Comparison of ENCODE assay signal across 26 mouse cellular contexts in the genomic region with DNA sequence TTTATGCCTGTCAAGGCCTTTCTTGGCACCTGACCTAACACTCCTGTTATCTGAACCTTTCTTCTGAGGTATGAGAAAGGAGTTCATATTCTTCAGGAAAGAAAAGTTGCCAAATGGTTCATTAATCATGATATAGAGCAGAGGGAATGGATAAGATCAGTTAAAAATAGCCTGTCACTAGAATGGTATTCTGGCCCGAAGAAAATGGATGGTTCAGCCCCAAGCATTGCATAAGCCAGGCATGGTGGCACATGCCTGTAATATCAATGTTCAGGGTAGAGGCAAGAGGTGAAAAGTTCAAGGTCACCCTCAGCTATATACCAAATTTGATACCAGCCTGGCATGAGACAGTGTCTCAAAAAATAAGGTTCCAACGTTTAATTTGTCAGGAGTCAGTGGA.
"Had no signal": no experiment of that assay in that cellular context is flagged by ENCODE, and none has a peak within 500 bp of the region (broad histone marks: within the 10 kb centered on the region; RNA-seq: fewer than 3 reads in every experiment).

No protein-coding gene starts in this region.

- H3K27me3 ChIP-seq: heart, embryonic 12.5 days; hindbrain, embryonic 12.5 days; intestine, embryonic 15.5 days; limb, embryonic 12.5 days; liver, embryonic 13.5 days; liver, embryonic 15.5 days had no signal

- ATAC-seq: hindbrain, embryonic 16.5 days; inflammation-experienced regulatory T-cells, adult 6 months; intestine, embryonic 15.5 days; intestine, postnatal 0 days had no signal

- H3K4me2 ChIP-seq: heart, embryonic 12.5 days; hindbrain, embryonic 12.5 days; hindbrain, embryonic 14.5 days; intestine, embryonic 15.5 days; limb, embryonic 12.5 days; liver, embryonic 11.5 days; liver, embryonic 13.5 days; liver, embryonic 15.5 days had no signal

- H3K9me3 ChIP-seq: heart, embryonic 10.5 days; heart, embryonic 12.5 days; hindbrain, embryonic 10.5 days; hindbrain, embryonic 12.5 days; intestine, embryonic 15.5 days; limb, embryonic 10.5 days; limb, embryonic 12.5 days; liver, embryonic 13.5 days; liver, embryonic 15.5 days had no signal

- H3K4me3 ChIP-seq: gastrocnemius, adult 2 months; heart, embryonic 10.5 days; heart, embryonic 12.5 days; hindbrain, embryonic 10.5 days; hindbrain, embryonic 12.5 days; intestine, embryonic 15.5 days; layer of hippocampus, adult 2 months; left cerebral cortex, adult 2 months; limb, embryonic 10.5 days; limb, embryonic 12.5 days; liver, embryonic 13.5 days; liver, embryonic 15.5 days had no signal

- H3K27ac ChIP-seq: gastrocnemius, adult 2 months; heart, embryonic 10.5 days; hindbrain, embryonic 10.5 days; hindbrain, embryonic 12.5 days; hindbrain, embryonic 14.5 days; intestine, embryonic 15.5 days; layer of hippocampus, adult 2 months; left cerebral cortex, adult 2 months; limb, embryonic 10.5 days; limb, embryonic 12.5 days; liver, embryonic 13.5 days; liver, embryonic 15.5 days had no signal

- DNase-seq: gastrocnemius, adult 2 months; gastrocnemius, postnatal 10 days; gastrocnemius, postnatal 25 days; heart, adult 18-20 months; heart, postnatal 10 days; heart, postnatal 4 days; kidney, adult 2 months; kidney, postnatal 10 days; kidney, postnatal 36 days; liver; liver, embryonic 13.5 days had no signal

- H3K36me3 ChIP-seq: heart, embryonic 10.5 days; heart, embryonic 12.5 days; hindbrain, embryonic 10.5 days; hindbrain, embryonic 12.5 days; intestine, embryonic 15.5 days; limb, embryonic 10.5 days; limb, embryonic 12.5 days; liver, embryonic 13.5 days; liver, embryonic 15.5 days had no signal

- H3K9ac ChIP-seq: heart, embryonic 12.5 days; hindbrain, embryonic 12.5 days; hindbrain, embryonic 14.5 days; intestine, embryonic 15.5 days; limb, embryonic 12.5 days; liver, embryonic 13.5 days; liver, embryonic 15.5 days had no signal

- H3K4me1 ChIP-seq: heart, embryonic 10.5 days; intestine, embryonic 15.5 days; limb, embryonic 10.5 days; limb, embryonic 12.5 days; liver, embryonic 13.5 days; liver, embryonic 15.5 days had no signal
